Mouse (Mus musculus) embryonic fibroblast, embryonic 13.5 days (primary cell): ENCODE measurements around the gene Dnajb6.

Experiments used
- CTCF ChIP-seq: IDR thresholded peaks from 2 replicates; pipeline ENCODE4 v1.5.1; 2011; ENCODE audit warnings: mild to moderate bottlenecking, control low read depth, low read length, moderate library complexity, borderline replicate concordance; ENCODE audit not compliant: insufficient read depth
- POLR2A ChIP-seq: IDR thresholded peaks from 2 replicates; pipeline ENCODE4 v1.6.1; 2011; ENCODE audit warnings: low read depth, mild to moderate bottlenecking, control low read depth, low read length, moderate library complexity

- TF ChIP-seq POLR2A (no peak), CTCF (no peak)
These were observed 118.9 kb downstream of the Dnajb6 start for GRCm38 (mm10) chr5:29854376-29854775.
